Mouse (Mus musculus) kidney, embryonic 16.5 days (tissue): ENCODE results near the gene Dbndd1. TPM values are rescaled to one million over a fixed set of nuclear protein-coding genes. Genes with fewer than 3 reads are reported as not detected.
"Not testable (repeated sequence)": the region's sequence is repeated elsewhere in the genome, so short reads cannot be mapped to it uniquely, and the experiment has no call there.

Experiments used
- ATAC-seq: fragments of 200-750 bp; cut with Nextera tagmentation; 2 replicates; pipeline ENCODE4 v1.8.0; 2017; ENCODE audit warnings: moderate TSS enrichment; ENCODE audit not compliant: low FRiP score, low TSS enrichment
- H3K27ac ChIP-seq: fragments of 300-500 bp; sonication (generic); 2 replicates; pipeline ENCODE4 v1.5.1; 2014; ENCODE audit warnings: low read length
- H3K27me3 ChIP-seq: fragments of 300-500 bp; sonication (generic); 2 replicates; pipeline ENCODE4 v1.6.1; 2014; ENCODE audit warnings: low read length, control low read depth, mixed read lengths; ENCODE audit not compliant: insufficient read depth
- H3K36me3 ChIP-seq: fragments of 300-500 bp; sonication (generic); 2 replicates; pipeline ENCODE4 v1.6.1; 2014; ENCODE audit warnings: low read length, control low read depth, mixed read lengths; ENCODE audit not compliant: insufficient read depth
- H3K4me1 ChIP-seq: fragments of 300-500 bp; sonication (generic); 2 replicates; pipeline ENCODE4 v1.6.1; 2014; ENCODE audit warnings: low read length, control low read depth, mixed read lengths; ENCODE audit not compliant: insufficient read depth
- H3K4me2 ChIP-seq: fragments of 300-500 bp; sonication (generic); replicated peaks from 2 replicates; pipeline ENCODE4 v1.6.1; 2014; ENCODE audit warnings: low read depth, low read length
- H3K4me3 ChIP-seq: fragments of 300-500 bp; sonication (generic); 2 replicates; pipeline ENCODE4 v1.5.1; 2014; ENCODE audit warnings: mild to moderate bottlenecking, low read length
- H3K9ac ChIP-seq: fragments of 300-500 bp; sonication (generic); replicated peaks from 2 replicates; pipeline ENCODE4 v1.6.1; 2014; ENCODE audit warnings: low read length
- H3K9me3 ChIP-seq: fragments of 300-500 bp; sonication (generic); 2 replicates; pipeline ENCODE4 v1.6.1; 2016; ENCODE audit warnings: low read length, control low read depth
- WGBS: fragments of 180-500 bp; shearing (Covaris S2); extraction: QIAGEN DNeasy Blood & Tissue Kit; methylation state at CpG from one replicate; pipeline ENCODE4 v1.1.7; 2014; 5-methylcytosine and 5-hydroxymethylcytosine counted together
- polyA plus RNA-seq: library from polyadenylated mRNA; unstranded; fragments of >200 nt; fragmentation: Nextera tagmentation; extraction: Ambion mirVana; gene quantifications from 2 replicates; pipeline ENCODE4 v1.2.1, GENCODE M21; 2015

The Dbndd1 gene
- polyA plus RNA-seq, 1 experiment from 2014 or later, result 4.3 TPM

GRCm38 (mm10) chr8:123474549-123474948, 40.7 kb downstream of the Dbndd1 start:
- not testable (repeated sequence) for H3K36me3 ChIP-seq, H3K4me3 ChIP-seq, H3K9ac ChIP-seq, ATAC-seq, H3K27ac ChIP-seq, H3K27me3 ChIP-seq, H3K4me2 ChIP-seq, H3K9me3 ChIP-seq
- WGBS, result 60% methylated on average over 5 of the region's 5 CpGs
- H3K4me1 ChIP-seq, result peaks cover 13% of the 10 kb centered on the region

- H3K4me3 ChIP-seq, H3K4me2 ChIP-seq, H3K9ac ChIP-seq, H3K27ac ChIP-seq, H3K36me3 ChIP-seq, ATAC-seq, H3K9me3 ChIP-seq, H3K4me1 ChIP-seq, H3K27me3 ChIP-seq: not testable (repeated sequence)
- WGBS, result 58% methylated on average over 6 of the region's 6 CpGs
Measured at GRCm38 (mm10) chr8:123472991-123473390, 42.3 kb downstream of the Dbndd1 start.

DNA sequence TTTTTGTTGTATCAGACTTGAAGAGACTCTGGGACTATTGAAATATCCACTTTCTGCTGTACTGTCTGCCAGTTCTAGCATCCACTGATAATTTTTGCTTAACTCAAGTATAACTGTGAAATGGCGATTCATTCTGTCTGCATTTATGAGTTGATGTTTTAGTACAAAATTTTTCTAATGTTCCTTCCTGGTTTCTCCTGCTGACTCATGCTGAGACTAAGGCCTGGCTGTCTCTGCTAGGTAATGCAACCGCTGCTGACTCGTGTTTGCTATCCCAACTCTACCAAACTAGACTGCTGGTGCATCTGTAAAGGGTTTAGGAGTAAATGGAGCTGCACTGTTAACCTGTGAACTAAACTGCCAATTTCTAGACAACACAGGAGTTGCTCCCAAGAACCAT, 47.8 kb downstream of the Dbndd1 start:
- Histone ChIP-seq H3K9ac (no peak overlapping the region), H3K4me1 (no peaks in the 10 kb centered on the region), H3K4me2 (no peak overlapping the region), H3K36me3 (peaks cover 4% of the 10 kb centered on the region; the same call in 1 of the 2 replicates), H3K4me3 (no peak overlapping the region), H3K27me3 (no peaks in the 10 kb centered on the region; the same call in 1 of the 2 replicates), H3K9me3 (no peaks in the 10 kb centered on the region), H3K27ac (no peak overlapping the region)
- no peak for ATAC-seq
- WGBS, result 78% methylated on average over 3 of the region's 3 CpGs

- WGBS, result 78% methylated on average over 4 of the region's 4 CpGs
- no peak overlapping the region for H3K4me2 ChIP-seq
- ATAC-seq, result no peak
- no peak overlapping the region for H3K27ac ChIP-seq
- H3K9me3 ChIP-seq, result no peaks in the 10 kb centered on the region
- no peaks in the 10 kb centered on the region for H3K27me3 ChIP-seq
- H3K36me3 ChIP-seq, result peaks cover 23% of the 10 kb centered on the region
- no peak overlapping the region for H3K9ac ChIP-seq
- no peaks in the 10 kb centered on the region for H3K4me1 ChIP-seq
- no peak overlapping the region for H3K4me3 ChIP-seq
Measured at GRCm38 (mm10) chr8:123463651-123464050, 51.6 kb downstream of the Dbndd1 start.

Other genes with a start within 250 kb of the Dbndd1 start
- 36.6 and 43.8 TPM in 2 replicates for gene Fanca, start 196.9 kb downstream of the Dbndd1 start, polyA plus RNA-seq
- gene Spire2, start 182.8 kb downstream of the Dbndd1 start, polyA plus RNA-seq, result 4.9 and 5.4 TPM in 2 replicates
- gene Tcf25, start 141.7 kb downstream of the Dbndd1 start, polyA plus RNA-seq, result 168 and 175 TPM in 2 replicates
- gene Mc1r, start 108.4 kb downstream of the Dbndd1 start, polyA plus RNA-seq, result not detected in 2 replicates
- 4.8 and 11.2 TPM in 2 replicates for gene Tubb3, start 104.0 kb downstream of the Dbndd1 start, polyA plus RNA-seq
- 43.7 and 44.4 TPM in 2 replicates for gene Def8, start 91.9 kb downstream of the Dbndd1 start, polyA plus RNA-seq
- gene Afg3l1, start 37.6 kb downstream of the Dbndd1 start, polyA plus RNA-seq, result 59.4 and 65.9 TPM in 2 replicates
- 38.5 and 39.6 TPM in 2 replicates for gene Gas8, start 3.4 kb upstream of the Dbndd1 start, polyA plus RNA-seq
- 7.9 TPM in 2 replicates for gene Rhou, start 138.5 kb upstream of the Dbndd1 start, polyA plus RNA-seq